Mouse (Mus musculus) hindlimb bud, embryonic 11.5 days (tissue): ENCODE results near the gene Marco.
A peak's percentile ranks its signal among the peaks of the same experiment; 100 is the strongest.

Experiments used
- DNase-seq: peaks from one replicate; pipeline ENCODE4 v3.0.0-alpha.2; 2012; ENCODE audit warnings: low read depth, low spot score; ENCODE audit errors: extremely low spot score

The Marco gene

DNA sequence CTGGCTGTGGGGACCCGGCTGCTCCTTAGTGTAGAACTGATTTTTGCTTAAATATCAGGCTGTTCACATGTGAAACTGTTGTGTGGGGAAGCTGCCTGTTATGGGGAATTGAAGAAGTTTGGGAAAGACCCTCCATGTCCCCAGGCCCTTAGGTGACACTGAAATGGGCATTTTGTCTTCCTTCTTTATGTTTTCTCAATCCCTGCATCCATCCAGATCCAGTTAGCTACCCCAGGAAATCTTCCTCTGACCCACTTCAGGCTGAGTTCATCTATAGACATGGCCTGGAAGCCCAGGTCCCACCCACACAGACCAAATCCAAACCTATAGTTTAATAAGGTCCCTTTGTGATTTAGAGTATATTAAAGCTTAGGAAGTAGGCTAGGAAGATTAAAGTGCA lies at the start of gene Marco:
Marco (minus strand) TSS at position 101 of the 400 bp plus-strand sequence.
- no peak for DNase-seq

DNA sequence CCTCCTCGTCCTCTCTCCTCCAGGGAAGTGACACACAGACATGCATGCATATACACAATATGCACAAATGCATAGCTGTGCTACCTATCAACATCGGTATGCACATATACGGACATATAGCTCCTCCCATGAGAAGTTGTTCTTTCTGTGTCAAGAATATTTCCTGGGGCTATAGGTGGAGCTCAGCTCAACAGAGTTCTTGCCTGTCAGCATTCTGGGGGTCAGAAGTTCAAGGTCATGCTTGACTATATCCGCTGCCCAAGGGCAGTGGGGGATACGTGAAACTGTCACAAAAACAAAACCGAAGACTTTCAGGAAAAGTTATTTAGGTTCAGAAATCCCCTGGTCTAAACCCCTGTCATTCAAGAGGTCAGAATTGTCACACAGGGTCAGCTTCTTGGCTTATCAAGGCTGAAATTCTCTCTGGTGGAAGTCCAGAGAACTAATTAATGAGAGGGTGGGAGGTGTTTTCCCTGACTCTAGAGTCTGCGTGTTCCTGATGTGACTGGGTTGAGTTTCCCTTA lies 34.7 kb upstream of the Marco start:
- no peak for DNase-seq

DNA sequence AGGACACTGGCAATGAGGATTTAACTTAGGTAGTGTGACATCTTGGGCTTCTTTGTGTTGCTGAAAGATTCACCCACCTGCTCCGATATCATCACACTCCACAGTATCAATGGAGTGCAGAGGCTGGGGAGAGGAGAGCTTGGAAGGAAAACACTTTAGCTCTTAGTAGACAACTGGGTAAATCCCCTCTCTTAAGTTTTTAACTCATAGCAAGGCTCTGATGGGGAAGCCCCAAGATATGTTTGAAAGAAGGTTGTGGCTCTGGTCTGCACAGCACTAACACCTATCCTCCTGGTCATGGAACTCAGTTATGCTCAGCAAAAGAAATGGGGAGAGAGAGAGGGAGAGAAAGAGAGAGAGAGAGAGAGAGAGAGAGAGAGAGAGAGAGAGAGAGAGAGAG lies 32.2 kb upstream of the Marco start:
- no peak for DNase-seq

DNA sequence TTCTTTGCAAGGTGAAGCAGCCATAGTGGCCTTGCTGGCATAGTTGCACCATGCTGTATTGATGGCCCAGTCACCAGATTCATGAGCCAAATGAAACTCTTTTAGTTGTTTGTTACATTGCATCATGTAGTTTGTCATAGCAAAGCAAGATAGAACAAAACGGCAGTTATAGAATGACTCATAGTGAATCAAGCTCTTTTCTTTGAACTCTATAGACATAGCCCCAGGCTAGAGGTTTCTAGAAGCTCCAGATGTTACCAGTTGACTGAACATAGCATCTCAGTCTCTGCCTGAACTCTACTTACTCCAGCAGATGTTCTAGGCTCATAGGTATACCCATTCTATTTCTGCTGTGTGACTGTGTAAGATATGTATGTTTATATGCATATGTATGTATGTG lies 31.1 kb upstream of the Marco start:
- no peak for DNase-seq

DNA sequence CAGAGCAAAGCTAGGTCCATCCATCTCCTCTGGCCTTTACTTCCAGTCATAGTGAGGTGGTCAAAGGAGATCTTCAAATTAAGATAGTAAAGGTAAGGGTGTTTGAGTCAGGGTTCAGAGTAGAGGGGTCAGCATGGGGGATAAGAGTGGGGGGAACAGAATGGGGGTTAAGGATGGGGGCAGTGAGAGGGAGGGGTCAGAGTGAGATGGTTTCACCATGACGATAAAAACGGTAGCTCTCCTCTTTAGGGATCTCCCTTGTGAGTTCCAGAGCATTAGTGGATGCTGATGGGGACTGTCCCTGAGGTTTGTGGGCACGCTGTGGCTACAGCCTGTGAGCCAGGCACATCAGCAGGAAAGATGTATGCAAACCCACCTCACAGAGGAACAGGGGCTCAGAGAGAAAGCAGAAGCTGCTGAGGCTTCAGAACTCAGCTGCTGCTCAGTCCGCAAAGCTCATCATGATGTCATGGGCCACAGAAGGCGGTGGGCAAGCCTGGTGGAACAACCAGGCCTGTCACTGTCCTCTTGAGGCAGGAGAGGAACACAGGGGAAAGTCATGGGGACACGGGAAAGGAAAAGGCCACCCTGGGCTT lies 27.6 kb upstream of the Marco start:
- DNase-seq: no peak

DNA sequence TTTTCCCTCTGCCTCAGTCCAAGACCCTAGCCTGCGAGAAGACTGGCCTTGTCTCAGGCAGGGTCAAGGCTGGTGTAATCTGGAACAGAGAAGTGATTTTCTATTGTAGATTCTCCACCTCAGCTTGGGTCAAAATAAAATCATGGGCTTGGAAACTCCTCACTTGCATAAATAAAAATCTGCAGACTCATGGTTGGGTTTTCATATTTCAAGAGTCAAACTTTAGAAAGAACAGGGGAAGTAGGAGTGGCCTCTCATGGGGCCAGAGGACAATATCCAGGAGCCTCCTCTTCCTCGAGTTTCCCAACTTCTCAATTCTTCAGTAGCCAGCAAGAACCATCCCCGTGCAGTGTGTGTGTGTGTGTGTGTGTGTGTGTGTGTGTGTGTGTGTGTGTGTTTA lies 26.9 kb upstream of the Marco start:
- DNase-seq: no peak

DNA sequence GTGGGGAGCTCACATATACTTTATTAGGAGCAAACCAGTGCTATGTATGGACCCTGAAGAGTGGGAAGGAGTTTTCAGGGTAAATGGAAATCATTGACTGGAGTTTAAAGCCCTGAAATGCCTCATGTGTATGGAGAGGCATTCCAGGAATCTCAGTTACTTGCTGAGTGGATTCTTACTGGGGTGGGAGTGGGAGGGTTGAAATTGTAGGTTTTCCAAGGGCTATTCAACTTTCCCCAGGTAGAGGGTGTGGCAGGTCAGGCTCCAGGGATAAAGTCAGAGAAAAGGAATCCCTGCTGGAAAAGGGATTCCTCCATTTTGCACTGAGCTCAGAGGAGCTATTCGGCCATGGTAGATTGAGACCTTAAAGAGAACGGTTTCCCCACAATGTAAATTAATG lies 25.1 kb upstream of the Marco start:
- DNase-seq: no peak

GRCm38 (mm10) chr1:120517618-120518017 lies 12.8 kb upstream of the Marco start:
- DNase-seq: no peak

DNA sequence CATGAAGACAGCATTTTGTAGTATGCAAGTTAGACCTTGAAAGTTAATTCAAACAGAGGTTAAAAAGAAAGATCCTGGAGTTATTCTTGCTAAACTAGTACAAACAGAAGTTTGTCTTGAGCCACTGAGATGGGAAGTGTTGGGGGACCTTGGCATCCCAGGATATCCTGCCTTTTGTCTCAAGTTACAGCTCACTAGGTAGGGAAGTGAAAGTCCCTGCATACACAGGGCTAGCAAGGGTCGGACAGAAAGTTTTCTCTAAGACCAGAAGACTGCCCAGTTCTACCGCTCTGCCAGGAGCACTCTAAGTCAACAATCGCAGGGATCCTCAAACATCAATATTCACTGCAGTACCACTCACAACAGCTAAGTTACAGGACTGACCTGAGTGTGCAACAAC lies 5.5 kb upstream of the Marco start:
- DNase-seq: no peak

DNA sequence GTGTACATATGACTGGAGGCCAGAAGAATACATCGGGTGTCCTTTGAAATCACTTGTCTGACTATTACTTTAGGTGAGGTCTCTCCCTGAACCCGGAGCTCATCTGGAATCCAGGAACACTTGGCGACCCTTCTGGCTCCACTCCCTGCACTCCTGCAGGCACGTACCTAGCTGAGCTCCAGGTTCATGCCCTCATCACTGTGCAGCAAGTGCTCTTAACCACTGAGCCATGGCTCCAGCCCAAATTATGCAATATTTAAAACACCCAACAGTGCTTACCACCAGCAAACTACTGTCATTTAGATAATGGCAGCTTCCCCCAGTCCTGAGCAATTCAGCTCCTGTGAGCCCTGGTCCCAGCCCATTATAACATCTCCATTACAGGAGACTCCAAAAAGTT lies 4.2 kb upstream of the Marco start:
- DNase-seq: no peak

DNA sequence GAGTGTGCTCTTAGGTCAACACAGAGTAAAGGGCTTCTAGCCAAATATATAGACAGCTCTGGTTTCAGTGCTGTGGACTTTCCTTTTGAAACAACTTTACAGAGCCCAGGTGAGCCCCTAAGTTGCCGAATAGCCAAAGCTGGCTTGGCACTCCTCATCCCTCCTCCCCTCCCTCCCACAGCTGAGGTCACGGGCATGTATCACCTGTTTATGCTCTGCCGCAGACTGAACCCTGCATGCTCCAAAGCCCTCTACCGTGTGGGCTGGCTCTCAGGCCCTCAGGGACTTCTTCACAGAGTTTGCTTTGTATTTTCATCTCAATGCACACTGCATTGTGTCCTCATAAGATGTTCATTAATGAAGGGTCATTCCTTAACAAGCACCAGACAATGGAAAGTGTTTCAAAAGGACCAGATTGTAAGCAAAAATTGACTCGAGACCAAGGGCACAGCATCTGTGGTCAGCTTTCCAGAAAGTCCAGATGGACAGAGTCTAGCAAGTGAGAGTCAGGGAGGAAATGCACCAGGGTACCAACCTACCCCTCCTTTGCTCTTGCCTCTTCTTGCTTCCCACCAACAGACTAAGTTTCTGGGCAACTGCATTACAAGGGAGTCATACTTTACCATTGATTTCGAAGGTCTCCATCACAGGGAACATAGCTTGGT lies 646 bp downstream of the Marco start:
- DNase-seq: no peak

GRCm38 (mm10) chr1:120501496-120501895 lies 3.3 kb downstream of the Marco start:
- no peak for DNase-seq

GRCm38 (mm10) chr1:120498036-120498435 lies 6.8 kb downstream of the Marco start:
- no peak for DNase-seq

DNA sequence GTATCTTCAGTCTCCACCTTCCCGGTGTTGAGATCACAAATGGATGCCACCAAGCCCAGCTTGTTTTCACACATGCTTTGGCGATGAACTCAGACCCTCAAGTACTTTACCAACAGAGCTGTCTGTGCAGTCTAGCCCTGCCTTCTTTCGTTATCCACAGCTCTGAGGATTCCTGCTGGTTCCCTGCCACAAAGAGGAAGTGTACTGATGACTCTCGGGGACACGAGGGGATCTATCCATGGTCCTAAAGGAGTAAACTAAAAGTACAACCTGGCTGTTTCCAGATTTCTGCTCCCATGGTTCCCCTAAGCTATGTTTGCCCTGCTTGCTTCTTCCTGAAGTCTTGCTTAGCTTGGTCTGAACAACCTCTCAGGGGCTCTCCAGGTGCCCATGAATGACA lies 23.9 kb downstream of the Marco start:
- DNase-seq: no peak

DNA sequence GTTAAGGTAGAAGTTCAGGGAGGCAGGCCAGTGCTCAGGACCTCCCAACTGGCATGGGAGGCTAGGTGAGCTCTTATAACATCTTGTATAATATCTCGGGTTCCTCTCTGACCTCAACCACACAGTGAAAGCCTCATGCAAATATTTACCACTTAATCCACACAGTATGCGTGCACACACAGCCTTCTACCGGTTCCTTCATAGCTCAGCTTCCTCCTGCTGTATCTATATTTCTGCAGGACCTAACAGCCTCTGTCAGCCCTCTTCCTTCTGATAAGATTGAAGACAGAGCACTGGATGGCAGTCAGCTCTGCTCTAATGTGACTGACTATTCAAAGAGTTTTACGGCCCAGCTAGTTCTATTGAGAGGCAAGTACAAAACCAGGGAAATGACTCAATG lies 30.0 kb downstream of the Marco start:
- DNase-seq: no peak

GRCm38 (mm10) chr1:120468891-120469290 lies 35.9 kb downstream of the Marco start:
- DNase-seq: peak; percentile 33

GRCm38 (mm10) chr1:120467323-120467722 lies 37.5 kb downstream of the Marco start:
- no peak for DNase-seq

DNA sequence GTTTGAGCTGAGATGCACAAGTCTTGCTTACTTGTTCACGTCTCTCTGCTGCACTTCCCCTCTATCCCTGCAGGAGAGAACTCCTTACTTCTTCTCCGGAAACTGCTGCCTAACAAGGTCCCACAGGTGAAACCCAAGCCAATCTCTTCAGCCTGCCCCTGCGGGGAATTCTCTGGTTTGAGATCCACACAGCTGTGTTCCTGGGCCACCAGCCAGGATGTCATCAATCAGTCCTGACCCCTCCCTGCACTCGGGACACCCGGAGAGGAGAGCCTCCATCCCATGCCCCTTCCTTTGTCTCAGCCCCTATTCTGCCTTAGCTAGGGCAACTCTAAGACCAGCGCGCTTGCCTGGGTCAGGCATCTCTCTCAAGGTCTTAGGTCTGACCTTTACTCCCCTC lies 38.1 kb downstream of the Marco start:
- DNase-seq: no peak

DNA sequence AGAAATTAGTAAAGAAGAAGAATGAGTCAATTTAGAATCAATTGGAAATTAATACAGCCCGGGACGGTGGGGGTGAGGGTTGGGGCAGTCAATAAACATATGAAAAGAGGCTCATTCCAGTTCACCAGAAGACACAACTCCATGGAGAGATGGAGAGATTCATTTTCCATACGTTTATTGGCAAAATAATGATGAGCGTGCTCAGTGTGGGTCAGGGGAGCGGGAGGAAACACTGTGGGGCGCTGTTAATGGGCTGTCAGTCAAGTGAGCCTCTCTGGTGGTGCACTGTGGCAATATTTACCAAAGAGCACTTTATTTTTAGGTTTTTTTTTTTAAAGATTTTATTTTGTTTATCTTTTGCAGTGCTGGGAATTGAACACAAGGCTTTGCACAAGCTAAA lies 45.8 kb downstream of the Marco start:
- no peak for DNase-seq

DNA sequence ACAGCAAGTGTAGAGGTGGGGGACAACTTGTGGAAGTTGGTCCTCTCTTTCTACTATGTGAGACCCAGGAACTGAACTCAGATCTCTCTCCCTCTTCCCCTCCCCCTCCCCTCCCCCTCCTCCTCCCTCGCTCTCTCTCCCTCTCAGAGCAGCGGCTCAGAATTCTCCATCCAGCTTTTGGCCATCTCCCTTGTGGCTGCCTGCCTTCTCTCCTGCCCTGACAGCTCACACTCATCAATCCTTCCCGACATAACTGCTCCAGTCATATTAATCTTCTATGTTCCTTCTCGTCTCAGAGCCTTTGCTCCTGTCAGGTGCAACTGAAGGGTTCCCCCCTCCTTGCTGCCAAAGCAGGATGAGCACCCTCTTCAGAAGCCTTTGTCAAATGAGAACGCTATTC lies 46.3 kb downstream of the Marco start:
- no peak for DNase-seq

- DNase-seq: no peak
Observed at GRCm38 (mm10) chr1:120451486-120452270, 53.1 kb downstream of the Marco start.

GRCm38 (mm10) chr1:120449662-120450061 lies 55.2 kb downstream of the Marco start:
- no peak for DNase-seq
